Mouse (Mus musculus) forebrain, embryonic 14.5 days (tissue): Measurements from ENCODE around the gene Ttc38. TPM values are rescaled to one million over a fixed set of nuclear protein-coding genes. Genes with fewer than 3 reads are reported as not detected.

ENCODE experiments used
- ATAC-seq: fragments of 200-750 bp; cut with Nextera tagmentation; 2 replicates; pipeline ENCODE4 v1.8.0; 2017; ENCODE audit warnings: mild to moderate bottlenecking, moderate library complexity
- DNase-seq: peaks from one replicate; pipeline ENCODE4 v3.0.0-alpha.2; 2015; ENCODE audit warnings: low spot score
- H3K27ac ChIP-seq: fragments of 300-500 bp; sonication (generic); 2 replicates; pipeline ENCODE4 v1.5.1; 2014; ENCODE audit warnings: low read depth, mild to moderate bottlenecking, control low read depth, low read length, moderate library complexity
- H3K27me3 ChIP-seq: fragments of 300-500 bp; sonication (generic); replicated peaks from 2 replicates; pipeline ENCODE4 v1.6.1; 2014; ENCODE audit warnings: low read length, control low read depth, mixed read lengths; ENCODE audit not compliant: control insufficient read depth, insufficient read depth
- H3K36me3 ChIP-seq: fragments of 300-500 bp; sonication (generic); 2 replicates; pipeline ENCODE4 v1.6.1; 2014; ENCODE audit warnings: low read length, control low read depth; ENCODE audit not compliant: control insufficient read depth, insufficient read depth
- H3K4me1 ChIP-seq: fragments of 300-500 bp; sonication (generic); 2 replicates; pipeline ENCODE4 v1.6.1; 2014; ENCODE audit warnings: antibody characterized with exemption, low read length, control low read depth; ENCODE audit not compliant: control insufficient read depth, insufficient read depth
- H3K4me2 ChIP-seq: fragments of 300-500 bp; sonication (generic); 2 replicates; pipeline ENCODE4 v1.6.1; 2014; ENCODE audit warnings: mild to moderate bottlenecking, control low read depth, low read length
- H3K4me3 ChIP-seq: fragments of 300-500 bp; sonication (generic); 2 replicates; pipeline ENCODE4 v1.5.1; 2014; ENCODE audit warnings: low read depth, low read length, control low read depth
- H3K9ac ChIP-seq: fragments of 300-500 bp; sonication (generic); 2 replicates; pipeline ENCODE4 v1.6.1; 2014; ENCODE audit warnings: mild to moderate bottlenecking, low read length, control low read depth, moderate library complexity
- H3K9me3 ChIP-seq: fragments of 300-500 bp; sonication (generic); replicated peaks from 2 replicates; pipeline ENCODE4 v1.6.1; 2016; ENCODE audit warnings: low read length, control low read depth, mixed read lengths; ENCODE audit not compliant: control insufficient read depth
- WGBS: fragments of 180-500 bp; shearing (Covaris S2); extraction: QIAGEN DNeasy Blood & Tissue Kit; methylation state at CpG from one replicate; pipeline ENCODE4 v1.1.7; 2014; 5-methylcytosine and 5-hydroxymethylcytosine counted together
- polyA plus RNA-seq: library from polyadenylated mRNA; unstranded; fragments of >200 nt; fragmentation: Nextera tagmentation; extraction: Ambion mirVana; gene quantifications from 2 replicates; pipeline ENCODE4 v1.2.1, GENCODE M21; 2014

Ttc38 gene
- polyA plus RNA-seq, 1 experiment from 2014 or later, result 2.6 TPM

GRCm38 (mm10) chr15:85810806-85811521, 21.1 kb upstream of the Ttc38 start:
- Histone ChIP-seq H3K4me2 (peak overlapping the region; percentile 73), H3K27ac (peak overlapping the region; percentile 92), H3K4me3 (peak overlapping the region; percentile 74), H3K27me3 (no peaks in the 10 kb centered on the region; the same call in 1 of the 2 replicates), H3K4me1 (peaks cover 4% of the 10 kb centered on the region; the same call in 1 of the 2 replicates), H3K36me3 (no peaks in the 10 kb centered on the region), H3K9ac (peak overlapping the region; percentile 85), H3K9me3 (no peaks in the 10 kb centered on the region)
- ATAC-seq (peak; percentile 85), DNase-seq (peak; percentile 78)
- 6% methylated on average over 36 of the region's 36 CpGs for whole genome bisulfite sequencing

GRCm38 (mm10) chr15:85811535-85812277, 20.4 kb upstream of the Ttc38 start, which contains the start of gene Cdpf1:
Gene Cdpf1, minus strand, starts transcription at chr15:85811697.
- Histone ChIP-seq H3K4me3 (peak within 1 kb of the TSS; percentile 74), H3K27me3 (no peaks in the 10 kb centered on the region; the same call in 1 of the 2 replicates), H3K9me3 (no peaks in the 10 kb centered on the region), H3K4me1 (peaks cover 4% of the 10 kb centered on the region; the same call in 1 of the 2 replicates), H3K27ac (peak within 1 kb of the TSS; percentile 92), H3K36me3 (no peaks in the 10 kb centered on the region), H3K9ac (peak within 1 kb of the TSS; percentile 85), H3K4me2 (peak within 1 kb of the TSS; percentile 73)
- DNase-seq, result peak; percentile 98
- ATAC-seq, result peak; percentile 99
- WGBS, result 2% methylated on average over 36 of the region's 36 CpGs

- no peak for DNase-seq
- 65% methylated on average over 10 of the region's 10 CpGs for WGBS
These were observed 18.7 kb upstream of the Ttc38 start for GRCm38 (mm10) chr15:85813428-85813827.

GRCm38 (mm10) chr15:85821203-85822010, 10.7 kb upstream of the Ttc38 start, which contains the start of gene Pkdrej:
Gene Pkdrej, minus strand, starts transcription at chr15:85821734.
- peak; percentile 44 for ATAC-seq
- peaks cover 11% of the 10 kb centered on the region for H3K27me3 ChIP-seq
- H3K27ac ChIP-seq, result no peak within 1 kb of the TSS
- peak; percentile 19 for DNase-seq
- H3K9ac ChIP-seq, result peak within 1 kb of the TSS; percentile 66
- no peaks in the 10 kb centered on the region for H3K9me3 ChIP-seq
- H3K36me3 ChIP-seq, result no peaks in the 10 kb centered on the region
- WGBS, result 2% methylated on average over 64 of the region's 65 CpGs
- peak within 1 kb of the TSS; percentile 38 for H3K4me3 ChIP-seq
- H3K4me1 ChIP-seq, result no peaks in the 10 kb centered on the region
- H3K4me2 ChIP-seq, result peak within 1 kb of the TSS; percentile 77

More at GRCm38 (mm10) chr15:85813428-85813827, 18.7 kb upstream of the Ttc38 start:
- ATAC-seq, result no peak
- Histone ChIP-seq H3K36me3 (no peaks in the 10 kb centered on the region), H3K4me1 (peaks cover 4% of the 10 kb centered on the region; the same call in 1 of the 2 replicates), H3K4me3 (no peak overlapping the region), H3K27ac (no peak overlapping the region), H3K9me3 (no peaks in the 10 kb centered on the region), H3K27me3 (no peaks in the 10 kb centered on the region; the same call in 1 of the 2 replicates), H3K4me2 (no peak overlapping the region), H3K9ac (no peak overlapping the region)

GRCm38 (mm10) chr15:85822011-85822359, 10.1 kb upstream of the Ttc38 start:
- H3K4me2 ChIP-seq, result peak overlapping the region; percentile 77
- H3K9me3 ChIP-seq, result no peaks in the 10 kb centered on the region
- 9% methylated on average over 4 of the region's 4 CpGs for WGBS
- H3K4me3 ChIP-seq, result peak overlapping the region; percentile 38
- H3K27ac ChIP-seq, result no peak overlapping the region
- ATAC-seq (no peak), DNase-seq (peak; percentile 8)
- H3K4me1 ChIP-seq, result no peaks in the 10 kb centered on the region
- no peaks in the 10 kb centered on the region for H3K36me3 ChIP-seq
- H3K9ac ChIP-seq, result no peak overlapping the region
- H3K27me3 ChIP-seq, result peaks cover 11% of the 10 kb centered on the region

GRCm38 (mm10) chr15:85826676-85827075, 5.4 kb upstream of the Ttc38 start:
- Histone ChIP-seq H3K4me1 (peaks cover 3% of the 10 kb centered on the region; the same call in 1 of the 2 replicates), H3K27me3 (no peaks in the 10 kb centered on the region; the same call in 1 of the 2 replicates), H3K9me3 (no peaks in the 10 kb centered on the region), H3K9ac (no peak overlapping the region), H3K4me3 (no peak overlapping the region), H3K27ac (no peak overlapping the region), H3K4me2 (no peak overlapping the region), H3K36me3 (no peaks in the 10 kb centered on the region)
- WGBS, result 82% methylated on average over 5 of the region's 5 CpGs
- DNase-seq, result no peak
- no peak for ATAC-seq

GRCm38 (mm10) chr15:85828071-85828470, 4.0 kb upstream of the Ttc38 start:
- Histone ChIP-seq H3K4me3 (no peak overlapping the region), H3K27ac (no peak overlapping the region), H3K36me3 (no peaks in the 10 kb centered on the region), H3K9me3 (no peaks in the 10 kb centered on the region), H3K4me1 (peaks cover 9% of the 10 kb centered on the region), H3K9ac (no peak overlapping the region), H3K27me3 (no peaks in the 10 kb centered on the region), H3K4me2 (no peak overlapping the region)
- no peak for ATAC-seq
- DNase-seq, result no peak
- 80% methylated on average over 4 of the region's 4 CpGs for WGBS

GRCm38 (mm10) chr15:85829470-85829869, 2.6 kb upstream of the Ttc38 start:
- WGBS, result 70% methylated on average over 5 of the region's 5 CpGs
- ATAC-seq, result no peak
- DNase-seq, result no peak
- Histone ChIP-seq H3K9me3 (no peaks in the 10 kb centered on the region), H3K27me3 (no peaks in the 10 kb centered on the region), H3K27ac (no peak overlapping the region), H3K4me3 (no peak overlapping the region), H3K4me1 (peaks cover 9% of the 10 kb centered on the region), H3K9ac (no peak overlapping the region), H3K4me2 (no peak overlapping the region), H3K36me3 (no peaks in the 10 kb centered on the region)
